Mouse (Mus musculus) frontal cortex, adult (tissue): ENCODE measurements at regions not wholly inside any gene's neighbourhood (a gene's known extent, or its start where the extent isn't known, plus 50 kb on each side); places are given as distances from the start of the nearest gene placed in this dataset.

Experiments used
- ATAC-seq: cut with Nextera tagmentation; 2 replicates; pipeline ENCODE4 v1.9.2; 2017; ENCODE audit warnings: mild to moderate bottlenecking, moderate library complexity, mixed read lengths; ENCODE audit not compliant: low TSS enrichment

GRCm38 (mm10) chr2:116808113-116808512 is 70.4 kb upstream of the Tmco5 start:
- ATAC-seq, result no peak

GRCm38 (mm10) chr2:116808554-116808953 is 69.9 kb upstream of the Tmco5 start:
- no peak for ATAC-seq

GRCm38 (mm10) chr2:116810116-116810515 is 68.4 kb upstream of the Tmco5 start:
- ATAC-seq, result no peak

GRCm38 (mm10) chr2:116812869-116813558 is 65.5 kb upstream of the Tmco5 start:
- no peak for ATAC-seq

- ATAC-seq, result no peak
These were observed 65.0 kb upstream of the Tmco5 start for GRCm38 (mm10) chr2:116813559-116813895.

- ATAC-seq, result no peak
These were observed 61.4 kb upstream of the Tmco5 start for GRCm38 (mm10) chr2:116817134-116817533.

- ATAC-seq, result no peak
These were observed 60.9 kb upstream of the Tmco5 start for GRCm38 (mm10) chr2:116817561-116817960.

GRCm38 (mm10) chr2:116818550-116818949 is 59.9 kb upstream of the Tmco5 start:
- no peak for ATAC-seq

- no peak for ATAC-seq
These were observed 59.3 kb upstream of the Tmco5 start for GRCm38 (mm10) chr2:116819016-116819687.

GRCm38 (mm10) chr2:116820831-116821745 is 57.4 kb upstream of the Tmco5 start:
- peak; percentile 73 for ATAC-seq
